Mouse (Mus musculus): ENCODE data around the gene Spred3.
"Not testable (repeated sequence)": the region's sequence is repeated elsewhere in the genome, so short reads cannot be mapped to it uniquely, and the experiment has no call there.

Spred3 gene

GRCm38 (mm10) chr7:29168791-29169230 is 1.4 kb downstream of the Spred3 start:
- DNase-seq, result no peak

GRCm38 (mm10) chr7:29168121-29168695 is 2.0 kb downstream of the Spred3 start:
- no peak for DNase-seq

- DNase-seq, result no peak
Observed at GRCm38 (mm10) chr7:29167656-29168055, 2.6 kb downstream of the Spred3 start.

GRCm38 (mm10) chr7:29162750-29163525 is 7.3 kb downstream of the Spred3 start:
- DNase-seq, result peak; percentile 81 to 91

GRCm38 (mm10) chr7:29162294-29162693 is 7.9 kb downstream of the Spred3 start:
- DNase-seq, result no peak

GRCm38 (mm10) chr7:29158264-29158663 is 11.9 kb downstream of the Spred3 start:
- no peak for DNase-seq

- peak; percentile 91 to 95 for DNase-seq
Observed at GRCm38 (mm10) chr7:29155838-29156782, 14.1 kb downstream of the Spred3 start, which contains the start of gene Fam98c. Gene Fam98c (minus strand): TSS chr7:29156234.

- peak; percentile 94 to 96 for DNase-seq
Observed at GRCm38 (mm10) chr7:29155196-29155837, 14.9 kb downstream of the Spred3 start.

GRCm38 (mm10) chr7:29154018-29154720 is 16.0 kb downstream of the Spred3 start:
- no peak for DNase-seq

GRCm38 (mm10) chr7:29151486-29151885 is 18.7 kb downstream of the Spred3 start:
- DNase-seq, result no peak

GRCm38 (mm10) chr7:29148771-29149170 is 21.4 kb downstream of the Spred3 start:
- peak; percentile 38 to 73 for DNase-seq

GRCm38 (mm10) chr7:29146625-29147367 is 23.4 kb downstream of the Spred3 start:
- DNase-seq, result no peak

- DNase-seq, result no peak
Observed at GRCm38 (mm10) chr7:29144006-29144405, 26.2 kb downstream of the Spred3 start.

GRCm38 (mm10) chr7:29141416-29141815 is 28.8 kb downstream of the Spred3 start:
- no peak for DNase-seq

- DNase-seq, result not testable (repeated sequence)
Observed at GRCm38 (mm10) chr7:29139237-29139636, 31.0 kb downstream of the Spred3 start.

GRCm38 (mm10) chr7:29137429-29137828 is 32.8 kb downstream of the Spred3 start:
- no peak for DNase-seq

- peak; percentile 39 to 57 for DNase-seq
Observed at GRCm38 (mm10) chr7:29134693-29135386, 35.4 kb downstream of the Spred3 start, which contains the start of gene Rasgrp4. Gene Rasgrp4 (plus strand): TSS chr7:29134851.

- DNase-seq, result no peak
Observed at GRCm38 (mm10) chr7:29134230-29134629, 36.0 kb downstream of the Spred3 start.

GRCm38 (mm10) chr7:29128725-29129124 is 41.5 kb downstream of the Spred3 start:
- DNase-seq, result no peak

- peak; percentile 68 to 81 for DNase-seq
Observed at GRCm38 (mm10) chr7:29126173-29126915, 43.9 kb downstream of the Spred3 start.

Measured in kidney, postnatal 25 days (tissue).